14 mouse cellular contexts compared by ENCODE assay signal in the genomic region with DNA sequence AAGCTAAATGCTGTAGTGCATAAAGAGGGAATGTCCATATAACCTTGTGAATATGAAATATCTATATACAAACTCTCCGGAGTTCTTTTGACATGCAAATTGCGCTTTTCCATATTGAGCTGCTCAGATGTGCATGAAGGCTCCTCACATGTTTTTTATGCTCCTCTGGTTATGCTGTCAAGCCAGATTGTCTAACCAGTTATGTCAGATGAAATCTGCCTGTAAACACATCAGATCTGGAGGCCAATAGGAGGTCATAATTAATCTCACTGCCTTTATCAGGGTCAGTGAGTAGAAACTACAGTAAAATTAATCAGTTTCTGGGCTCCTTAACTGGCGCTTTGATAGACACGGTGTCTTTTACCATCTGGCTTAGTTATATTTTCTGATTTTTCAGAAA.
"Had no signal": no experiment of that assay in that cellular context is flagged by ENCODE, and none has a peak within 500 bp of the region (broad histone marks: within the 10 kb centered on the region; RNA-seq: fewer than 3 reads in every experiment).

No protein-coding gene starts in this region.

- H3K4me1 ChIP-seq: limb, embryonic 12.5 days; liver, embryonic 13.5 days; lung, embryonic 15.5 days had no signal

- H3K36me3 ChIP-seq: limb, embryonic 12.5 days; liver, embryonic 13.5 days; lung, embryonic 15.5 days had no signal

- H3K4me3 ChIP-seq: layer of hippocampus, adult 2 months; limb, embryonic 12.5 days; liver, embryonic 13.5 days; lung, embryonic 15.5 days had no signal

- H3K4me2 ChIP-seq: limb, embryonic 12.5 days; liver, embryonic 13.5 days; lung, embryonic 15.5 days had no signal

- DNase-seq: kidney, adult 18-20 months; kidney, postnatal 10 days; kidney, postnatal 4 days; liver; liver, embryonic 13.5 days; liver, postnatal 0 days; lung, postnatal 14 days; midbrain, embryonic 14.5 days; right cerebral cortex, postnatal 25 days; thymus, postnatal 36 days had no signal

- H3K27ac ChIP-seq: layer of hippocampus, adult 2 months; limb, embryonic 12.5 days; liver, embryonic 13.5 days; lung, embryonic 15.5 days; macrophage had no signal

- H3K9me3 ChIP-seq: limb, embryonic 12.5 days; liver, embryonic 13.5 days; lung, embryonic 15.5 days had no signal

- H3K27me3 ChIP-seq: limb, embryonic 12.5 days; liver, embryonic 13.5 days; lung, embryonic 15.5 days had no signal

- H3K9ac ChIP-seq: limb, embryonic 12.5 days; liver, embryonic 13.5 days; liver, postnatal 0 days; lung, embryonic 15.5 days had no signal

- ATAC-seq: liver, postnatal 0 days had no signal
